10 mouse cellular contexts compared by ENCODE assay signal in the genomic region with DNA sequence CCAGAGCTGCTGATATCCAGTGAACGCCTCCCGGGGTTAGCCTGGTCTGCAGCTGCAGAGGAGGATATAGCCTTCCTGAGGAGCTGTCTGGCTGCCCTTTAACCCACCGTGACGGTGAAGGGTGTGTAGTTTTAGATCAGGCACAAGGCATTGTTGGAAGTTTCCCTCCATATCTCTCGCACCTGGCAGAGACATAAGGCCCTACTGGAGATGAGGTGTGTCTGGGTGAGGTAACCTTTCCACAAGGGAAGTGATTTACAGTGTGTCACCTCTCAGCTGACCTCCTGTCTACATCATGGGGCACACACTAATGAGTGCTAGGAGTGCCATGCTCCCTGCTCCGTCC. TPM values are rescaled to one million over a fixed set of nuclear protein-coding genes. Genes with fewer than 3 reads are reported as not detected.
DNase-seq lines count a peak whose midpoint lies in the region; ATAC-seq and TF ChIP-seq lines count a peak whose summit lies in the region.
"Had no signal": no experiment of that assay in that cellular context is flagged by ENCODE, and none has a peak within 500 bp of the region (broad histone marks: within the 10 kb centered on the region; RNA-seq: fewer than 3 reads in every experiment).

No protein-coding gene starts in this region.

- 63% methylated on average over 6 of the region's 6 CpGs for WGBS in embryonic facial prominence, embryonic 15.5 days
- WGBS in intestine, embryonic 14.5 days: 74% methylated on average over 6 of the region's 6 CpGs
- WGBS in neural tube, embryonic 13.5 days: 69% methylated on average over 6 of the region's 6 CpGs

- no peaks in the 10 kb centered on the region for H3K27me3 ChIP-seq in embryonic facial prominence, embryonic 15.5 days
- no peaks in the 10 kb centered on the region for H3K27me3 ChIP-seq in intestine, embryonic 14.5 days (replicated peaks; ENCODE audit: control insufficient read depth, insufficient read depth, low read length)
- no peaks in the 10 kb centered on the region for H3K27me3 ChIP-seq in neural tube, embryonic 13.5 days

- H3K27ac ChIP-seq in left cerebral cortex, adult 2 months: peak overlapping the region; percentile 94; the same call in 1 of the 2 replicates
- H3K27ac ChIP-seq in embryonic facial prominence, embryonic 15.5 days (replicated peaks): 0 out of 2 replicates have a peak overlapping the region, but pooled peaks have one; percentile 1
- peak overlapping the region; percentile 93 for H3K27ac ChIP-seq in intestine, embryonic 14.5 days (ENCODE audit: low read depth)
- peak overlapping the region; percentile 94 for H3K27ac ChIP-seq in neural tube, embryonic 13.5 days (replicated peaks)

- ATAC-seq in embryonic facial prominence, embryonic 15.5 days (ENCODE audit: insufficient number of reproducible peaks, low FRiP score, low TSS enrichment, low read depth): no peak
- ATAC-seq in intestine, embryonic 14.5 days (replicated peaks; ENCODE audit: low FRiP score, low TSS enrichment, low read depth): 0 out of 2 replicates have a peak, but pooled peaks have one; percentile 7
- ATAC-seq in neural tube, embryonic 13.5 days (ENCODE audit: low read depth): no peak

- DNase-seq in left cerebral cortex, adult 2 months (ENCODE audit: extremely low spot score in 1 of 2, low spot score in 2 of 2): no peak
- no peak for DNase-seq in left cerebral cortex, postnatal 14 days (ENCODE audit: low spot score in 2 of 2)
- DNase-seq in intestine, embryonic 14.5 days (ENCODE audit: low spot score): no peak
- DNase-seq in spleen, adult 18-20 months: no peak
- DNase-seq in adrenal gland, postnatal 10 days: no peak
- DNase-seq in cerebellum, postnatal 36 days: no peak
- DNase-seq: cerebellum, adult 11-12 months; thymus, postnatal 25 days had no signal

- no peaks in the 10 kb centered on the region for H3K36me3 ChIP-seq in embryonic facial prominence, embryonic 15.5 days
- peaks cover 23% of the 10 kb centered on the region for H3K36me3 ChIP-seq in intestine, embryonic 14.5 days (ENCODE audit: control insufficient read depth, insufficient read depth, low read length)
- H3K36me3 ChIP-seq in neural tube, embryonic 13.5 days: peaks cover 23% of the 10 kb centered on the region

- peak overlapping the region; percentile 85 for H3K4me3 ChIP-seq in left cerebral cortex, adult 2 months
- peak overlapping the region; percentile 78 for H3K4me3 ChIP-seq in embryonic facial prominence, embryonic 15.5 days (replicated peaks)
- peak overlapping the region; percentile 62; the same call in 1 of the 2 replicates for H3K4me3 ChIP-seq in intestine, embryonic 14.5 days (ENCODE audit: low read depth, low read length)
- H3K4me3 ChIP-seq in neural tube, embryonic 13.5 days: peak overlapping the region; percentile 86

- H3K9me3 ChIP-seq in embryonic facial prominence, embryonic 15.5 days (replicated peaks): no peaks in the 10 kb centered on the region
- H3K9me3 ChIP-seq in intestine, embryonic 14.5 days (ENCODE audit: control insufficient read depth, low read length): no peaks in the 10 kb centered on the region
- no peaks in the 10 kb centered on the region for H3K9me3 ChIP-seq in neural tube, embryonic 13.5 days

- TF ChIP-seq CTCF in left cerebral cortex, adult 2 months (IDR thresholded peaks at IDR 0.05): no peak

- intact Hi-C loops in left cerebral cortex, adult 2 months (cut with DNase I): no loop called here
- intact Hi-C loops in left cerebral cortex, postnatal 14 days (cut with DNase I): no loop called here

- H3K4me1 ChIP-seq in embryonic facial prominence, embryonic 15.5 days: peaks cover 71% of the 10 kb centered on the region
- peaks cover 49% of the 10 kb centered on the region for H3K4me1 ChIP-seq in intestine, embryonic 14.5 days (replicated peaks; ENCODE audit: control insufficient read depth, insufficient read depth, low read length)
- peaks cover 76% of the 10 kb centered on the region for H3K4me1 ChIP-seq in neural tube, embryonic 13.5 days (replicated peaks)

- H3K9ac ChIP-seq in embryonic facial prominence, embryonic 15.5 days: no peak overlapping the region
- H3K9ac ChIP-seq in intestine, embryonic 14.5 days (ENCODE audit: low read length): 0 out of 2 replicates have a peak overlapping the region, but pooled peaks have one; percentile 11
- peak overlapping the region; percentile 99 for H3K9ac ChIP-seq in neural tube, embryonic 13.5 days

- H3K4me2 ChIP-seq in embryonic facial prominence, embryonic 15.5 days (replicated peaks): peak overlapping the region; percentile 59
- peak overlapping the region; percentile 69 for H3K4me2 ChIP-seq in intestine, embryonic 14.5 days (ENCODE audit: low read length)
- H3K4me2 ChIP-seq in neural tube, embryonic 13.5 days: peak overlapping the region; percentile 81

RNA-seq across cellular contexts. Expression of a gene that starts 7.4 kb away (rescaled TPM):
- total RNA-seq in left cerebral cortex, adult 2 months (2021): 100 to 1,000 TPM; 133 to 134 TPM
- 100 to 1,000 TPM; 100 to 104 TPM for total RNA-seq in left cerebral cortex, postnatal 14 days (2021)
- 20.7 and 21.3 TPM in 2 replicates for polyA plus RNA-seq in embryonic facial prominence, embryonic 15.5 days (2015; fragmentation: Nextera tagmentation; extraction: Ambion mirVana)
- 15.4 and 17.5 TPM in 2 replicates for polyA plus RNA-seq in intestine, embryonic 14.5 days (2014; fragmentation: Nextera tagmentation; extraction: Ambion mirVana)
- polyA plus RNA-seq in neural tube, embryonic 13.5 days (2015; fragmentation: Nextera tagmentation; extraction: Ambion mirVana): 32.0 and 32.5 TPM in 2 replicates
- 10 to 100 TPM; 18.9 to 21.8 TPM for total RNA-seq in adrenal gland, postnatal 10 days (2021)

RNA-seq across cellular contexts. Expression of a gene that starts 58.2 kb away (rescaled TPM):
- 10 to 100 TPM; 57.3 to 58.1 TPM for total RNA-seq in left cerebral cortex, adult 2 months (2021)
- 10 to 100 TPM; 74.4 to 80.6 TPM for total RNA-seq in left cerebral cortex, postnatal 14 days (2021)
- 89.8 and 92.3 TPM in 2 replicates for polyA plus RNA-seq in embryonic facial prominence, embryonic 15.5 days (2015; fragmentation: Nextera tagmentation; extraction: Ambion mirVana)
- polyA plus RNA-seq in intestine, embryonic 14.5 days (2014; fragmentation: Nextera tagmentation; extraction: Ambion mirVana): 43.3 and 48.9 TPM in 2 replicates
- polyA plus RNA-seq in neural tube, embryonic 13.5 days (2015; fragmentation: Nextera tagmentation; extraction: Ambion mirVana): 77.6 and 89.9 TPM in 2 replicates
- total RNA-seq in adrenal gland, postnatal 10 days (2021): 10 to 100 TPM; 34.8 to 35.7 TPM

Comparison
In these comparisons a context has a peak if more than half of its experiments do, and no peak if none do; other contexts are left out.
1. H3K27ac ChIP-seq: peak in every context shown above with its lines; median percentile 94 in left cerebral cortex, adult 2 months; 94 in neural tube, embryonic 13.5 days; 93 in intestine, embryonic 14.5 days; 1 in embryonic facial prominence, embryonic 15.5 days.
2. RNA of a gene that starts 7.4 kb away (total RNA-seq): 133 to 134 TPM in left cerebral cortex, adult 2 months and 100 to 104 TPM in left cerebral cortex, postnatal 14 days; 18.9 to 21.8 TPM in adrenal gland, postnatal 10 days; every median in the first group is over 4 times any median in the second.
3. Peak in every context shown above with its lines, with median percentiles within 50 percentile points of each other: H3K4me3 ChIP-seq and H3K4me2 ChIP-seq.